Mouse (Mus musculus) liver, embryonic 18 days (tissue): Measurements from ENCODE around the gene Vwa5b1. TPM values are rescaled to one million over a fixed set of nuclear protein-coding genes. Genes with fewer than 3 reads are reported as not detected.

Experiments
- polyA plus RNA-seq: library from polyadenylated mRNA; depleted of rRNA; stranded (reverse); fragments of >200 nt; gene quantifications from 2 replicates; pipeline ENCODE4 v1.2.3, GENCODE M21; 2012; rRNA removed

The Vwa5b1 gene
- not detected in 2 replicates for polyA plus RNA-seq

GRCm38 (mm10) chr4:138635428-138636145, at the start of gene Vwa5b1:
Gene Vwa5b1 (minus strand): TSS chr4:138635884.

Other genes with a start within 250 kb of the Vwa5b1 start
- gene Fam43b, start 239.4 kb downstream of the Vwa5b1 start, polyA plus RNA-seq = not detected in 2 replicates
- gene Mul1, start 201.2 kb downstream of the Vwa5b1 start, polyA plus RNA-seq = 5.7 and 6.4 TPM in 2 replicates
- 6.9 and 7.1 TPM in 2 replicates for gene Camk2n1, start 181.6 kb downstream of the Vwa5b1 start, polyA plus RNA-seq
- gene Pla2g2c, start 88.9 kb upstream of the Vwa5b1 start, polyA plus RNA-seq = 0.02 TPM in 1 of 2 replicates, not detected in the other
- 0.06 and 0.10 TPM in 2 replicates for gene Ubxn10, start 101.3 kb upstream of the Vwa5b1 start, polyA plus RNA-seq
- gene Pla2g2f, start 121.7 kb upstream of the Vwa5b1 start, polyA plus RNA-seq = 0.01 and 0.02 TPM in 2 replicates
- 0.05 and 0.06 TPM in 2 replicates for gene Pla2g2d, start 139.9 kb upstream of the Vwa5b1 start, polyA plus RNA-seq
- 0.05 TPM in 1 of 2 replicates, not detected in the other for gene Pla2g5, start 227.6 kb upstream of the Vwa5b1 start, polyA plus RNA-seq
- not detected in 2 replicates for gene Gm13030, start 238.1 kb upstream of the Vwa5b1 start, polyA plus RNA-seq
- not detected in 2 replicates for gene Pla2g2e, start 242.1 kb upstream of the Vwa5b1 start, polyA plus RNA-seq